Mouse (Mus musculus): ENCODE measurements around the gene Mid1.
"Not testable (repeated sequence)": the region's sequence is repeated elsewhere in the genome, so short reads cannot be mapped to it uniquely, and the experiment has no call there.

Mid1 gene

GRCm38 (mm10) chrX:170004236-170004635 is 319.2 kb downstream of the Mid1 start:
- not testable (repeated sequence) for DNase-seq

DNA sequence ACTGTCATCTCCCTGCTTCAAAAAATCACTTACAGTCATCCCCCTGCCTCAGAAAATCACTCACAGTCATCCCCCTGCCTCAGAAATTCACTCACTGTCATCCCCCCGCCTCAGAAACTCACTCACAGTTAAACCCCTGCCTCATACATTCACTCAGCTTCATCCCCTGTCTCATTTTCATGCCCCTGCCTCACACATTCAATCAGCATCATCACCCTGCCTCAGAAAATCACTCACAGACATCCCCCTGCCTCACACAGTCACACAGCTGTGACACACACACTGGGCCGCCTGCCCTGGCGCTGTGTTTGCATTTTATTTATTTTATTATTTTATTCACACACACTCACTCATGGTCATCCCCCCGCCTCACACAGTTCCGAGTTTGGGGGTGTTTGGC is 319.8 kb downstream of the Mid1 start:
- not testable (repeated sequence) for DNase-seq

DNA sequence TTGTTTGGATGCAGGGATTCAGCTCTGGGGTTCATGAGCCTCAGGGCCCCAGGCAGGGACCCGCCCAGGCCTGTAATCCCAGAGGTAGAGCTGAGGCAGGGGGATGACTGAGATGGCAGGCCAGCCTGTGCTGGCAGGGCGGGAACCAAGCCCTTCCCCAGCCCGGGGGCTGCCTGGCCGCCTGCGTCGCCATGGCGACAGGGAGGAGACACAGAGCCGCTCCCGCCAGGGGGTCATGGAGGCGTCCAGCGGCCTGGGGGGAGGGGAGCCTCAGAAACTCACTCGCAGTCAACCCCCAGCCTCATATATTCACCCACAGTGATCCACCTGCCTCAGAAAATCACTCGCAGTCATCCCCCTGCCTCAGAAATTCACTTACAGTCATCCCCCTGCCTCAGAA is 320.2 kb downstream of the Mid1 start:
- DNase-seq: peak; percentile 50

DNA sequence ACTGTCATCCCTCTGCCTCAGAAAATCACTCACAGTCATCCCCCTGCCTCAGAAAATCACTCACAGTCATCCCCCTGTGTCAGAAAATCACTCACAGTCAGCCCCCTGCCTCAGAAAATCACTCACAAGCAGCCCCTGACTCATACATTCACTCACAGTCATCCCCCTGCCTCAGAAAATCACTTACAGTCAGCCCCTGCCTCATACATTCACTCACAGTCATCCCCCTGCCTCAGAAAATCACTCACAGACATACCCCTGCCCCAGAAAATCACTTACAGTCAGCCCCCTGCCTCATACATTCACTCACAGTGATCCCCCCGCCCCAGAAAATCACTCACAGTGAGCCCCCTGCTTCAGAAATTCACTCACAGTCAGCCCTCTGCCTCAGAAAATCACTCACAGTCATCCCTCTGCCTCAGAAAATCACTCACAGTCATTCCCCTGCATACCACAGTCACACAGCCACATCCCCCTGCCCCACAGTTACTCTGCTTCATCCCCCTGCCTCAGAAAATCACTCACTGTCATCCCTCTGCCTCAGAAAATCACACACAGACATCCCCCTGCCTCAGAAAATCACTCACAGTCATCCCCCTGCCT is 320.8 kb downstream of the Mid1 start:
- not testable (repeated sequence) for DNase-seq

- not testable (repeated sequence) for DNase-seq
Measured at GRCm38 (mm10) chrX:170006694-170007247, 321.8 kb downstream of the Mid1 start.

DNA sequence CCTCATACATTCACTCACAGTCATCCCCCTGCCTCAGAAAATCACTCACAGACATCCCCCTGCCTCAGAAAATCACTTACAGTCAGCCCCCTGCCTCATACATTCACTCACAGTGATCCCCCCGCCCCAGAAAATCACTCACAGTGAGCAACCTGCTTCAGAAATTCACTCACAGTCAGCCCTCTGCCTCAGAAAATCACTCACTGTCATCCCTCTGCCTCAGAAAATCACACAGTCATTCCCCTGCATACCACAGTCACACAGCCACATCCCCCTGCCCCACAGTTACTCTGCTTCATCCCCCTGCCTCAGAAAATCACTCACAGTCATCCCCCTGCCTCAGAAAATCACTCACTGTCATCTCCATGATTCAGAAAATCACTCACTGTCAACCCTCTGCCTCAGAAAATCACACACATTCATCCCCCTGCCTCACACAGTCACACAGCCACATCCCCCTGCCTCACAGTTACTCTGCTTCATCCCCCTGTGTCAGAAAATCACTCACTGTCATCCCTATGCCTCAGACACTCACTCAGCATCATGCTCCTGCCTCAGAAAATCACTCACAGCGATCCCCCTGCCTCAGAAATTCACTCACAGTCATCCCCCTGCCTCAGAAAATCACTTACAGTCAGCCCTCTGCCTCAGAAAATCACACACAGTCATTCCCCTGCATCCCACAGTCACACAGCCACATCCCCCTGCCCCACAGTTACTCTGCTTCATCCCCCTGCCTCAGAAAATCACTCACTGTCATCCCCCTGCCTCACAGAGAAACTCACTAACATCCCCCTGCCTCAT is 322.6 kb downstream of the Mid1 start:
- DNase-seq: not testable (repeated sequence)

- not testable (repeated sequence) for DNase-seq
Measured at GRCm38 (mm10) chrX:170008179-170008467, 323.1 kb downstream of the Mid1 start.

DNA sequence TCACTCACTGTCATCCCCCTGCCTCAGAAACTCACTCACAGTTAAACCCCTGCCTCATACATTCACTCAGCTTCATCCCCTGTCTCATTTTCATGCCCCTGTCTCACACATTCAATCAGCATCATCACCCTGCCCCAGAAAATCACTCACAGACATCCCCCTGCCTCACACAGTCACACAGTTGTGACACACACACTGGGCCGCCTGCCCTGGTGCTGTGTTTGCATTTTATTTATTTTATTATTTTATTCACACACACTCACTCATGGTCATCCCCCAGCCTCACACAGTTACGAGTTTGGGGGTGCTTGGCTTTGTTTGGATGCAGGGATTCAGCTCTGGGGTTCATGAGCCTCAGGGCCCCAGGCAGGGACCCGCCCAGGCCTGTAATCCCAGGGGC is 323.6 kb downstream of the Mid1 start:
- DNase-seq: not testable (repeated sequence)

GRCm38 (mm10) chrX:170009016-170009750 is 324.2 kb downstream of the Mid1 start, which contains the start of gene Gm21887:
Gene Gm21887, plus strand, starts transcription at chrX:170009659.
- peak; percentile 97 for DNase-seq

DNA sequence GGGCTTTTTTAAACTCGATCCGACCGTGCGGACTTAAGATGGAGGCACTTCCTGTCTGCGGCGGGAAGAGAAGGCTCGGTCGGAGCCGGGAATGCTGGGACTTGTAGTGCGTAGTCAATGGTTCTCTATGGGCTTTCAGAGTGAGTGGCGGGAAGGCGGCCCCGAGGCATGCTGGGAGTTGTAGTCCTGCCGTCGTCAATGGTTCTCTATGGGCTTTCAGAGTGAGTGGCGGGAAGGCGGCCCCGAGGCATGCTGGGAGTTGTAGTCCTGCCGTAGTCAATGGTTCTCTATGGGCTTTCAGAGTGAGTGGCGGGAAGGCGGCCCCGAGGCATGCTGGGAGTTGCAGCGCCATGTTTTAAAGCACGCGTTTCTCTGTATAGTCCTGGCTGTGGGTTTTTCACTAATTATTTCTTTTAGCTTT is 324.8 kb downstream of the Mid1 start:
- peak; percentile 99 for DNase-seq

GRCm38 (mm10) chrX:170010581-170011528 is 325.9 kb downstream of the Mid1 start:
- DNase-seq: peak; percentile 56

GRCm38 (mm10) chrX:170011529-170011879 is 326.5 kb downstream of the Mid1 start:
- not testable (repeated sequence) for DNase-seq

GRCm38 (mm10) chrX:170013421-170013820 is 328.4 kb downstream of the Mid1 start:
- DNase-seq: not testable (repeated sequence)

- not testable (repeated sequence) for DNase-seq
Measured at GRCm38 (mm10) chrX:170014038-170014437, 329.0 kb downstream of the Mid1 start.

GRCm38 (mm10) chrX:170015883-170016282 is 330.9 kb downstream of the Mid1 start:
- DNase-seq: not testable (repeated sequence)

- DNase-seq: peak; percentile 98
Measured at GRCm38 (mm10) chrX:170017333-170018245, 332.6 kb downstream of the Mid1 start.

- peak; percentile 52 for DNase-seq
Measured at GRCm38 (mm10) chrX:170018571-170019218, 333.7 kb downstream of the Mid1 start.

DNA sequence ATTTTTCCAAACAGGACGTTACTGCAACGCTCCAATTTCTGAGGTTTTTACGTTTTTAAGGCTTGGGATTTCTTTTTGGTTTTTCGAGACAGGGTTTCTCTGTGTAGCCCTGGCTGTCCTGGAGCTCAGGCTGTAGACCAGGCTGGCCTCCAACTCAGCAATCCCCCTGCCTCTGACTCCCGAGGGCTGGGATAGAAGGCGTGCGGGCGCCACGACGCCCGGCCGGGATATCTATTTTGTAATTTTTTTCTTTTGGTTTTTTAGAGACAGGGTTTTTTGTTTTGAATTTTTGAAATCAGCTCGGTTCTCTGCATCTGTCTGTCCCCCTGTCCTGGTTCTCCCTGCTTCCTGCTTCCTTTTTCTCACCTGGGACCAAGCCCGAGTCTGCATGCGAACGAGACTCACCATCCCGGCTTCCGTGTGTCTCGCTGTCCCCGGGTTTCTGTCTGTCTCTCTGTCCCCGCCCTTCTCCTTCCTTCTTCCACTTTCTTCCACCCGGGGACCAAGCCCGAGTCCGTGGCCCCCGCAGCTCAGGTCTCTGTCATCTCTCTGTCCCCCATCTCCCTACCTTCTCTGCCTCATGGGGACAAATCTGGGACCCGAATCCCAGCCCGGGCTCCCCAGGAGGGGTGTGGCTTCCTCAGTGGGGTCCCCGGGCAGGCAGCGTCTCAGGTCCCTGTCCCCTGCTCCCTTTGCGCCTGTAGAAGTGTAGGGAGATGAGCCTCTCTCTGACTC is 334.4 kb downstream of the Mid1 start:
- not testable (repeated sequence) for DNase-seq

GRCm38 (mm10) chrX:170019954-170020689 is 335.1 kb downstream of the Mid1 start:
- peak; percentile 98 for DNase-seq

All from thymus, postnatal 25 days (tissue).